Mouse (Mus musculus) adrenal gland, postnatal 14 days (tissue): ENCODE measurements around the gene Inmt. TPM values are rescaled to one million over a fixed set of nuclear protein-coding genes. Genes with fewer than 3 reads are reported as not detected.
"Not testable (repeated sequence)": the region's sequence is repeated elsewhere in the genome, so short reads cannot be mapped to it uniquely, and the experiment has no call there.

ENCODE experiments used
- DNase-seq: peaks from one replicate; pipeline ENCODE4 v3.0.0; 2021; ENCODE audit warnings: mixed read lengths
- long read RNA-seq, 2 experiments: library from polyadenylated mRNA; stranded (forward); transcript quantifications; one replicate each; pipeline ENCODE4 v2.0.0; 2021
- total RNA-seq: library from RNA; stranded (reverse); gene quantifications from 2 replicates; pipeline ENCODE4 v1.2.3, GENCODE M21; 2021

Inmt gene
- 13.3 and 25.6 TPM in 2 replicates for total RNA-seq
- long read RNA-seq, experiment 1 = 0 reads
- long read RNA-seq, experiment 2, transcript Inmt-201 (3 exons, 1,077 nt) = major isoform, 9 of 11 reads
- long read RNA-seq, experiment 2, partial matches to known transcripts = 0 of 11 reads
- long read RNA-seq, experiment 2, other reads (novel, unspliced or antisense) = 2 of 11 reads

GRCm38 (mm10) chr6:55174741-55175181, at the start of gene Inmt:
Inmt (minus strand) TSS chr6:55175043.
- DNase-seq = no peak

GRCm38 (mm10) chr6:55223986-55224385, 49.1 kb upstream of the Inmt start:
- no peak for DNase-seq

GRCm38 (mm10) chr6:55218232-55218631, 43.4 kb upstream of the Inmt start:
- no peak for DNase-seq

- DNase-seq = peak; percentile 40
Measured at GRCm38 (mm10) chr6:55214541-55214940, 39.7 kb upstream of the Inmt start.

GRCm38 (mm10) chr6:55210423-55211365, 35.9 kb upstream of the Inmt start:
- no peak for DNase-seq

- DNase-seq = no peak
Measured at GRCm38 (mm10) chr6:55207786-55208185, 32.9 kb upstream of the Inmt start.

- DNase-seq = no peak
Measured at GRCm38 (mm10) chr6:55203931-55204330, 29.1 kb upstream of the Inmt start.

- peak; percentile 94 for DNase-seq
Measured at GRCm38 (mm10) chr6:55202913-55203910, 28.4 kb upstream of the Inmt start, which contains the start of gene Mindy4. Mindy4 (plus strand) TSS chr6:55203383.

GRCm38 (mm10) chr6:55199047-55199446, 24.2 kb upstream of the Inmt start:
- DNase-seq = no peak

- no peak for DNase-seq
Measured at GRCm38 (mm10) chr6:55193171-55193570, 18.3 kb upstream of the Inmt start.

GRCm38 (mm10) chr6:55191537-55191936, 16.7 kb upstream of the Inmt start:
- no peak for DNase-seq

GRCm38 (mm10) chr6:55189406-55189805, 14.6 kb upstream of the Inmt start:
- no peak for DNase-seq

GRCm38 (mm10) chr6:55187827-55188226, 13.0 kb upstream of the Inmt start:
- DNase-seq = not testable (repeated sequence)

GRCm38 (mm10) chr6:55182655-55183430, 8.0 kb upstream of the Inmt start:
- no peak for DNase-seq

- DNase-seq = no peak
Measured at GRCm38 (mm10) chr6:55179560-55179959, 4.7 kb upstream of the Inmt start.

- peak; percentile 59 for DNase-seq
Measured at GRCm38 (mm10) chr6:55177060-55177732, 2.4 kb upstream of the Inmt start.

- DNase-seq = no peak
Measured at GRCm38 (mm10) chr6:55175892-55176291, 1.0 kb upstream of the Inmt start.

- no peak for DNase-seq
Measured at GRCm38 (mm10) chr6:55175456-55175855, 613 bp upstream of the Inmt start.

- DNase-seq = no peak
Measured at GRCm38 (mm10) chr6:55173941-55174349, 898 bp downstream of the Inmt start.

- DNase-seq = no peak
Measured at GRCm38 (mm10) chr6:55173171-55173570, 1.7 kb downstream of the Inmt start.

- no peak for DNase-seq
Measured at GRCm38 (mm10) chr6:55171638-55172037, 3.2 kb downstream of the Inmt start.
